Mouse (Mus musculus) erythroblast, embryonic 14.5 days (primary cell): ENCODE results near the gene Thrap3.

Source experiments
- GATA1 ChIP-seq: IDR thresholded peaks from 2 replicates; pipeline ENCODE4 v1.6.1; 2012; ENCODE audit warnings: low read length, inconsistent platforms, mixed read lengths
- TAL1 ChIP-seq: IDR thresholded peaks from 3 replicates; pipeline ENCODE4 v1.6.1; 2012; ENCODE audit warnings: low read length, inconsistent platforms, mixed read lengths

DNA sequence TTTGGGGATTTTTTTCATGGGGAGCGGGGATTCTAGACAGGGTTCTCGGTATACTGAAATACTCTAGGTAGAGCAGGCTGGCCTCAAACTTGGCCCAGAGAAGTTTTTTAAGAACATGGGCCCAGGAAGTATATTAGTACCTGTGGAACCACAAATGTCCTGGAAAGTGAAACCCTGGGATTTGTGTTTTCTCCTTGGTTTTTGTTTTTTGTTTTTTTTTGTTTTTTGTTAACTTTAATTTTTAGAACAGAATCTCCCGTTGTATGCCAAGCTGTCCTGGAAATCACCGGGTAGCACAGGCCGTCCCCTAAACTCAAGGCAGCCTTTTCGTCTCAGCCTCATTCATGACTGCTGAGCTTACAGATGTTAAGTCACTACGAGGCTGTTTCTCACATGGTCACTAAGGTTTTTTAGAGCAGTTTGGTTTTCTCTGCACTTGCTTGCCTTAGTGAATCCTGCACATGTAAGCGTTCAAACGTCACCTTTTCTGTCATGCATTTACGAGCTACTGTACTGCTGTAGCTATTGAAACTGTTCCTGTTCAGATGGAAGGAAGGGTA is 856 bp upstream of the Thrap3 start:
- TF ChIP-seq GATA1 (no peak), TAL1 (no peak)
